Mouse (Mus musculus): ENCODE measurements around the gene Nectin1. TPM values are rescaled to one million over a fixed set of nuclear protein-coding genes. Genes with fewer than 3 reads are reported as not detected.

The Nectin1 gene
- polyA plus RNA-seq (2015; fragmentation: Nextera tagmentation; extraction: Ambion mirVana) = 3.9 and 4.6 TPM in 2 replicates

DNA sequence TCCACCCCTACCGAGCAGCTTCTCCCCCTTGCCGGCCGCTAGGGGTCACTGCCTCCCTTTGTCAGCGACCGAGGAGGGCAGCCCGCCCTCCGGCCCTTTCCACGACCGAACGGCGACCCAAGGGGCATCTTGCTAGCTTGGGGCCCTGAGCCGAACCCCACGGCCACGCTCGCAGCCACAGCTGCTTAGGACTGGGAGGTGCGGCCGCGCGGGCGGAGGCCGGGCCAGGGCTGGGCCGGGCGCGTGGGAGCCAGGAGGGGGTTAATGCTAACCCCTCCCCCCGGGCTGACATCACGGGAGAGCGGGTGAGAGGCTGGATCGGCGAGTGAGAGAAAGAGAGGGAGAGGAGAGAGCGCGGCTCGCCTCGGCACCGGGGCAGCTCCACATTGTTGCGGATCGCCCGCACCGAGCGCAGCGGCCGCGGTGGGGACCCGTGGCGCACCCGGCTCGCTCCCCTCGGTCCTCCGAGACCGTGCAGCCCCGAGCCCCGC, at the start of gene Nectin1:
TSS of gene Nectin1 (plus strand) at position 338 of the 491 bp plus-strand sequence.
- Histone ChIP-seq H3K4me3 (ENCODE audit: low read length) (peak within 1 kb of the TSS; percentile 93), H3K9ac (ENCODE audit: low read length) (peak within 1 kb of the TSS; percentile 91), H3K27ac (ENCODE audit: low read length) (peak within 1 kb of the TSS; percentile 96), H3K4me2 (ENCODE audit: low read depth, low read length) (peak within 1 kb of the TSS; percentile 95), H3K27me3 (ENCODE audit: control insufficient read depth, insufficient read depth, low read depth, low read length) (no peaks in the 10 kb centered on the region), H3K9me3 (ENCODE audit: control insufficient read depth, low read length) (no peaks in the 10 kb centered on the region), H3K4me1 (replicated peaks; ENCODE audit: control insufficient read depth, insufficient read depth, low read length) (peaks cover 27% of the 10 kb centered on the region), H3K36me3 (ENCODE audit: control insufficient read depth, insufficient read depth, low read length) (no peaks in the 10 kb centered on the region)
- peak; percentile 90 for ATAC-seq (ENCODE audit: low read depth)
- WGBS = 0% methylated on average over 49 of the region's 51 CpGs

DNA sequence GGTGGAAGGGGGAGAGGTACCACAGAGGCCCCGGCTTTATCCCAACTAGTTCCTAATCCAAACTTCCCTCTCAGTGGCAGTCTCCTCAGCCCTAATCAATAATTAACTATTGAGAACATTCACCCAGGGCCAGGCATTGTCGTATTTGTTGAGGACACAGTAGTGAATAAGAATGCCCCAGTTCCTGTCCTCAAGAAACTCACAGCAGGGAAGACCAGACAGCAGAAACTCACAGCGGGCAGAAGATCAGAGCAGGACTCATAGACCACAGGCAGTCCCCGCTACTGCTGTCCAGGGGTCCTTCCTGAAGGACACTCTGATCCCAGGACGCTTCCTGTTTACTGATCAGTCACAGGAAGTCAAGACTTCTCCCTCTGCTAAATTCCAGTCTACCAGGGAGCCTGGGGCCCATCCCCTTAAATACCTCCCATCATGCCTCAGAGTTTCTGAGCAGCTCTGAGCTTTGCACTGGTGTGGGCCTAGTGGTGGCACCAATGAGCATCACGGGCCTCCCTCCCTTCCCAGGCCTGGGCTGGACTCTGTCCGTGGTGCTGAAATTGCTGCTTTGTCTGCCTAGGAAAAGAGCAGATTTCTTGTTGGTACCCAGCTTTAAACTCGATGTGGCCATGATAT, 45.6 kb upstream of the Nectin1 start:
- peak; percentile 82 for ATAC-seq (ENCODE audit: low read depth)

DNA sequence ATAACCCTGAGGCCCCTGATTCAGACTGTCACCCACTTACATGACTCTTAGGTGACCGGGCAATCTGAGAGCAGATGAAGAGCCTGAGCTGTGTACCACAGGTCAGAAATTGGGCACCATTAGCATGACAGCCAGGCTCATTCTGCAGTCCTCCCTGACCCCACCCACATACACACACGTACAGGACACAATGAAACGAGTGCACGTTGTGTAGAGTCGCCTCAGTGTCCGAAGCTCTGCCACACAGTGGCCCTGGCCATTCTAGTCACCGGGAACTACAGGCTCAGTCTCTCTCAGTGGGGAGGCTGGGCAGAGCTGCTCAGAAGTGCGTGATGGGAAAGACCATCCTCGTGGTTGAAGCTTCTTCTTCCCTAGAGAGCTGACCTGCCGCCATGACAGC, 44.9 kb upstream of the Nectin1 start:
- no peak overlapping the region for H3K9ac ChIP-seq (ENCODE audit: low read length)
- H3K27ac ChIP-seq (ENCODE audit: low read length) = no peak overlapping the region
- H3K4me3 ChIP-seq (ENCODE audit: low read length) = no peak overlapping the region
- H3K9me3 ChIP-seq (ENCODE audit: control insufficient read depth, low read length) = no peaks in the 10 kb centered on the region
- H3K4me2 ChIP-seq (ENCODE audit: low read depth, low read length) = no peak overlapping the region
- no peaks in the 10 kb centered on the region for H3K27me3 ChIP-seq (ENCODE audit: control insufficient read depth, insufficient read depth, low read depth, low read length)
- no peaks in the 10 kb centered on the region for H3K36me3 ChIP-seq (ENCODE audit: control insufficient read depth, insufficient read depth, low read length)
- ATAC-seq (ENCODE audit: low read depth) = no peak
- 85% methylated on average over 10 of the region's 10 CpGs for WGBS
- H3K4me1 ChIP-seq (replicated peaks; ENCODE audit: control insufficient read depth, insufficient read depth, low read length) = no peaks in the 10 kb centered on the region

More for the DNA sequence above, 45.6 kb upstream of the Nectin1 start:
- Histone ChIP-seq H3K4me2 (ENCODE audit: low read depth, low read length) (no peak overlapping the region), H3K36me3 (ENCODE audit: control insufficient read depth, insufficient read depth, low read length) (no peaks in the 10 kb centered on the region), H3K27ac (ENCODE audit: low read length) (no peak overlapping the region), H3K27me3 (ENCODE audit: control insufficient read depth, insufficient read depth, low read depth, low read length) (no peaks in the 10 kb centered on the region), H3K9me3 (ENCODE audit: control insufficient read depth, low read length) (no peaks in the 10 kb centered on the region), H3K4me3 (ENCODE audit: low read length) (no peak overlapping the region), H3K9ac (ENCODE audit: low read length) (no peak overlapping the region), H3K4me1 (replicated peaks; ENCODE audit: control insufficient read depth, insufficient read depth, low read length) (no peaks in the 10 kb centered on the region)
- 11% methylated on average over 8 of the region's 8 CpGs for WGBS

GRCm38 (mm10) chr9:43699417-43700225, 44.2 kb upstream of the Nectin1 start:
- H3K27ac ChIP-seq (ENCODE audit: low read length) = no peak overlapping the region
- no peaks in the 10 kb centered on the region for H3K36me3 ChIP-seq (ENCODE audit: control insufficient read depth, insufficient read depth, low read length)
- H3K4me3 ChIP-seq (ENCODE audit: low read length) = no peak overlapping the region
- no peaks in the 10 kb centered on the region for H3K9me3 ChIP-seq (ENCODE audit: control insufficient read depth, low read length)
- ATAC-seq (ENCODE audit: low read depth) = no peak
- no peak overlapping the region for H3K9ac ChIP-seq (ENCODE audit: low read length)
- H3K4me2 ChIP-seq (ENCODE audit: low read depth, low read length) = no peak overlapping the region
- 46% methylated on average over 11 of the region's 11 CpGs for WGBS
- no peaks in the 10 kb centered on the region for H3K4me1 ChIP-seq (replicated peaks; ENCODE audit: control insufficient read depth, insufficient read depth, low read length)
- no peaks in the 10 kb centered on the region for H3K27me3 ChIP-seq (ENCODE audit: control insufficient read depth, insufficient read depth, low read depth, low read length)

DNA sequence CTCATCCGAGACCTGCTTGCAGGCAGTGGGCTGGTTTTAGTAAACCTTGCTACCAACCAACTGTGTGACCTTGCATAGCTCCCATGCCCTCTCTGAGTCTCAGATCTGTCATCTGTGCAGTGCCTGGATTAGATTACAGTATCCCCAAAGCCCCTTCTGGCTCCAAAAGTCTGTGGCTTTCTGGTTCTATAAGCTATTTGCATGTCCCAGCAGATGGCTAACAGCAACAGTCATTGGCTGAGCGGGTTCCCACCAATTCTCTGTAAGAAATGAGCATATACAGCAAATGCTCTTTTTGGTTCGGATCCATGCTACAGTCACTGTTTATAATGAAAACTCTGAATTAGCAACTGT, 43.6 kb upstream of the Nectin1 start:
- ATAC-seq (ENCODE audit: low read depth) = no peak
- WGBS = 54% methylated on average over 3 of the region's 3 CpGs
- no peak overlapping the region for H3K4me2 ChIP-seq (ENCODE audit: low read depth, low read length)
- H3K9me3 ChIP-seq (ENCODE audit: control insufficient read depth, low read length) = no peaks in the 10 kb centered on the region
- no peak overlapping the region for H3K27ac ChIP-seq (ENCODE audit: low read length)
- no peaks in the 10 kb centered on the region for H3K36me3 ChIP-seq (ENCODE audit: control insufficient read depth, insufficient read depth, low read length)
- H3K4me1 ChIP-seq (replicated peaks; ENCODE audit: control insufficient read depth, insufficient read depth, low read length) = no peaks in the 10 kb centered on the region
- no peaks in the 10 kb centered on the region for H3K27me3 ChIP-seq (ENCODE audit: control insufficient read depth, insufficient read depth, low read depth, low read length)
- H3K9ac ChIP-seq (ENCODE audit: low read length) = no peak overlapping the region
- no peak overlapping the region for H3K4me3 ChIP-seq (ENCODE audit: low read length)

DNA sequence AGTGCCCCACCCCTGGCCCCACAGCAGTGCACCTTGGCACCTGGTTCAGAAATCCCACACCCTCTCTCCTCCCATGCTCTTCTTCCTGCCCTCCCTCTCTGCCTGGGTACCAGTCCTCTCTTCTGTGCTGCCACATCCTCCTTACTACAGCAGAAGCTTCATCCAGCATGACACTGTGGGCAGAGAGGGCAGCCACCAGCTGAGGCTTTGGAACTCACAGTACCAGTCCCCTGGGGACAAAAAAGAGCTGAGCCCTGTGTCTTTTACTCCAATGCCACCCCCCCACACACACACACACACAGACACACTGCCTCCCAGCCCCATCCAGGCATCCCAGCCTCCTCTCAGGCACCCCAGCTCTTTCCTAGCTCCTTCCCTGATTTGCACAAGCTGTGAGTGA, 42.0 kb upstream of the Nectin1 start:
- no peak overlapping the region for H3K4me2 ChIP-seq (ENCODE audit: low read depth, low read length)
- no peak overlapping the region for H3K4me3 ChIP-seq (ENCODE audit: low read length)
- no peak overlapping the region for H3K9ac ChIP-seq (ENCODE audit: low read length)
- H3K9me3 ChIP-seq (ENCODE audit: control insufficient read depth, low read length) = no peaks in the 10 kb centered on the region
- no peaks in the 10 kb centered on the region for H3K27me3 ChIP-seq (ENCODE audit: control insufficient read depth, insufficient read depth, low read depth, low read length)
- no peaks in the 10 kb centered on the region for H3K4me1 ChIP-seq (replicated peaks; ENCODE audit: control insufficient read depth, insufficient read depth, low read length)
- ATAC-seq (ENCODE audit: low read depth) = no peak
- H3K36me3 ChIP-seq (ENCODE audit: control insufficient read depth, insufficient read depth, low read length) = no peaks in the 10 kb centered on the region
- no peak overlapping the region for H3K27ac ChIP-seq (ENCODE audit: low read length)

DNA sequence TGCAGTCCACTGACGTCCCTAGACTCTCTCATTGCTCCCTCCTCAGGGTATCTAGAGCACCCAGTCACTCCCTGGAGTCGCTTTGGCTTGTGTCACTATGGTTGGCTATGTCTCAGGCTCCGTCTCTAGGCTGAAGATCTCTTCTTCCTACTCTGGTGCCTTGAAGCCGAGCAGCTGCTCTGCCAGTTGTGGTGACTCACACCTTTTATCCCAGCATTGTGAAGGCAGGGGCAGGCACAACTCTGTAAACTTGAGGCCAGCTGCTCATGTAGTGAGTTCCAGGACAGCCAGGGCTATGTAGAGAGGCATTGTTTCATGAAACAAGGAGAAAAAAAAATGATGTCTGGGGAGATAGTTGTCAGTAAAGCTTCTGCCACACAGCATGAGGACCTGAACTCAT, 36.2 kb upstream of the Nectin1 start:
- no peaks in the 10 kb centered on the region for H3K27me3 ChIP-seq (ENCODE audit: control insufficient read depth, insufficient read depth, low read depth, low read length)
- 54% methylated on average over 4 of the region's 4 CpGs for WGBS
- no peak overlapping the region for H3K27ac ChIP-seq (ENCODE audit: low read length)
- H3K4me1 ChIP-seq (replicated peaks; ENCODE audit: control insufficient read depth, insufficient read depth, low read length) = no peaks in the 10 kb centered on the region
- no peaks in the 10 kb centered on the region for H3K9me3 ChIP-seq (ENCODE audit: control insufficient read depth, low read length)
- H3K4me3 ChIP-seq (ENCODE audit: low read length) = no peak overlapping the region
- no peak for ATAC-seq (ENCODE audit: low read depth)
- H3K9ac ChIP-seq (ENCODE audit: low read length) = no peak overlapping the region
- no peak overlapping the region for H3K4me2 ChIP-seq (ENCODE audit: low read depth, low read length)
- no peaks in the 10 kb centered on the region for H3K36me3 ChIP-seq (ENCODE audit: control insufficient read depth, insufficient read depth, low read length)

DNA sequence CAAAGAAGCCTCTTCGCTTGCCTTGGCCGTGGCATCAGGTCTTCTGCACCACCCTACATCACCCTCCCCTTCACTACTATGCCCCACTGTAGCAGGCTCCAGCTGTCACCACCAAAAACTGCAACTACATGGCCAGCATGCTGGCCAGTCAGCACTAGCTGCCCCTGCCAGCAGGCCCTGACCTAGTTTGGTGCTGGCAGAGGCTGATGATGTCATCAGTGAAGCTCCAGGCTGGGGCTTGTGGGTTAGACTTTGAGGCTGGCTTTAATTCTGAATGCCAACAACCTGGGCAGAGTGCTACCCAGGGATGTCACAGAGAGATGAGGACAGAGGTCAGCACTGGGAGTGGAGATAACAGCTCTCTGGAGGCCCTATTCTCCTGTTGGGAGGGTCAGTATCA, 35.1 kb upstream of the Nectin1 start:
- Histone ChIP-seq H3K4me1 (replicated peaks; ENCODE audit: control insufficient read depth, insufficient read depth, low read length) (no peaks in the 10 kb centered on the region), H3K36me3 (ENCODE audit: control insufficient read depth, insufficient read depth, low read length) (no peaks in the 10 kb centered on the region), H3K9me3 (ENCODE audit: control insufficient read depth, low read length) (no peaks in the 10 kb centered on the region), H3K4me2 (ENCODE audit: low read depth, low read length) (no peak overlapping the region), H3K9ac (ENCODE audit: low read length) (no peak overlapping the region), H3K27me3 (ENCODE audit: control insufficient read depth, insufficient read depth, low read depth, low read length) (no peaks in the 10 kb centered on the region), H3K4me3 (ENCODE audit: low read length) (no peak overlapping the region), H3K27ac (ENCODE audit: low read length) (no peak overlapping the region)
- 78% methylated on average over 2 of the region's 2 CpGs for WGBS
- no peak for ATAC-seq (ENCODE audit: low read depth)

DNA sequence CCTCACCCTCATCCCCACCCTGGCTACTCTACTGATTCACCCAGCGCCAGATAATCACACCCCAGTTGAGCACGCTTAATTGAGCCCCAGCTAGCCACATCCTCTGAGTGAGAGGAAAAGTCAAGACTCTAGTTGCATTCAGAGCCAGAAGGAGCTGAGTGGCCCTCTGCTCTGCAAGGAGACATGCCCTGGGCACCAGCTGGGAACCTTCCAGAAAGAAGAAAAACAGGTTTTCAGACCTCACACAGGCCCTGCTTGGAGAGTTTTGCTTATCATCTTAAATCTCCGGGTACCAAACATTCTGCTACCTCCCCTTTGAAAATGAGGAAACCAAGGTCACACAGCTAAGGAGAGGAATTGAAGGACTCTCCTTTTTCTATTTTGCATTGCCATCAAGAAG, 30.4 kb upstream of the Nectin1 start:
- H3K27ac ChIP-seq (ENCODE audit: low read length) = no peak overlapping the region
- no peaks in the 10 kb centered on the region for H3K36me3 ChIP-seq (ENCODE audit: control insufficient read depth, insufficient read depth, low read length)
- no peak overlapping the region for H3K9ac ChIP-seq (ENCODE audit: low read length)
- H3K4me1 ChIP-seq (replicated peaks; ENCODE audit: control insufficient read depth, insufficient read depth, low read length) = no peaks in the 10 kb centered on the region
- 47% methylated on average over 3 of the region's 3 CpGs for WGBS
- no peaks in the 10 kb centered on the region for H3K27me3 ChIP-seq (ENCODE audit: control insufficient read depth, insufficient read depth, low read depth, low read length)
- H3K4me2 ChIP-seq (ENCODE audit: low read depth, low read length) = no peak overlapping the region
- H3K4me3 ChIP-seq (ENCODE audit: low read length) = no peak overlapping the region
- no peaks in the 10 kb centered on the region for H3K9me3 ChIP-seq (ENCODE audit: control insufficient read depth, low read length)
- peak; percentile 78 for ATAC-seq (ENCODE audit: low read depth)

All from lung, embryonic 16.5 days (tissue).